Mouse (Mus musculus) heart, postnatal 0 days (tissue): Measurements from ENCODE around the gene Cep85l. TPM values are rescaled to one million over a fixed set of nuclear protein-coding genes. Genes with fewer than 3 reads are reported as not detected.

Source experiments
- ATAC-seq: fragments of 200-750 bp; cut with Nextera tagmentation; 2 replicates; pipeline ENCODE4 v1.8.0; 2017; ENCODE audit warnings: low read depth, moderate number of reproducible peaks, moderate library complexity; ENCODE audit not compliant: insufficient read depth
- DNase-seq: peaks from one replicate; pipeline ENCODE4 v3.0.0-alpha.2; 2016; ENCODE audit warnings: low spot score
- H3K27ac ChIP-seq: fragments of 300-500 bp; sonication (generic); 2 replicates; pipeline ENCODE4 v1.5.1; 2014; ENCODE audit warnings: low read depth, mild to moderate bottlenecking
- H3K27me3 ChIP-seq: fragments of 300-500 bp; sonication (generic); 2 replicates; pipeline ENCODE4 v1.6.1; 2014; ENCODE audit warnings: low read length, mixed read lengths; ENCODE audit not compliant: control insufficient read depth, insufficient read depth
- H3K36me3 ChIP-seq: fragments of 300-500 bp; sonication (generic); replicated peaks from 2 replicates; pipeline ENCODE4 v1.6.1; 2014; ENCODE audit warnings: low read length, mixed read lengths; ENCODE audit not compliant: control insufficient read depth, insufficient read depth
- H3K4me1 ChIP-seq: fragments of 300-500 bp; sonication (generic); 2 replicates; pipeline ENCODE4 v1.6.1; 2014; ENCODE audit warnings: antibody characterized with exemption; ENCODE audit not compliant: control insufficient read depth, insufficient read depth
- H3K4me2 ChIP-seq: fragments of 300-500 bp; sonication (generic); 2 replicates; pipeline ENCODE4 v1.6.1; 2014; ENCODE audit warnings: low read depth, mild to moderate bottlenecking, low read length, moderate library complexity
- H3K4me3 ChIP-seq: fragments of 300-500 bp; sonication (generic); 2 replicates; pipeline ENCODE4 v1.5.1; 2014; ENCODE audit warnings: low read depth, low read length
- H3K9ac ChIP-seq: fragments of 300-500 bp; sonication (generic); replicated peaks from 2 replicates; pipeline ENCODE4 v1.6.1; 2014; ENCODE audit warnings: low read depth, low read length, mixed read lengths
- H3K9me3 ChIP-seq: fragments of 300-500 bp; sonication (generic); replicated peaks from 2 replicates; pipeline ENCODE4 v1.6.1; 2016; ENCODE audit warnings: low read length; ENCODE audit not compliant: control insufficient read depth
- CTCF ChIP-seq: IDR thresholded peaks from 2 replicates; pipeline ENCODE4 v1.5.1; 2016; ENCODE audit warnings: antibody characterized with exemption, control low read depth, low read depth
- EP300 ChIP-seq: IDR thresholded peaks from 2 replicates; pipeline ENCODE4 v1.6.1; 2016; ENCODE audit warnings: antibody characterized with exemption, low read depth
- WGBS: fragments of 180-500 bp; shearing (Covaris S2); extraction: QIAGEN DNeasy Blood & Tissue Kit; methylation state at CpG from one replicate; pipeline ENCODE4 v1.1.7; 2014; 5-methylcytosine and 5-hydroxymethylcytosine counted together
- polyA plus RNA-seq: library from polyadenylated mRNA; unstranded; fragments of >200 nt; fragmentation: Nextera tagmentation; extraction: Ambion mirVana; gene quantifications from 2 replicates; pipeline ENCODE4 v1.2.1, GENCODE M21; 2015
- total RNA-seq: library from RNA; depleted of rRNA; stranded (reverse); fragments of >200 nt; gene quantifications from 2 replicates; pipeline ENCODE4 v1.2.3, GENCODE M21; 2014; ENCODE audit warnings: low replicate concordance

Cep85l gene
- total and polyA plus RNA-seq, 2 experiments from 2014 or later, result 4.1 to 17.6 TPM

DNA sequence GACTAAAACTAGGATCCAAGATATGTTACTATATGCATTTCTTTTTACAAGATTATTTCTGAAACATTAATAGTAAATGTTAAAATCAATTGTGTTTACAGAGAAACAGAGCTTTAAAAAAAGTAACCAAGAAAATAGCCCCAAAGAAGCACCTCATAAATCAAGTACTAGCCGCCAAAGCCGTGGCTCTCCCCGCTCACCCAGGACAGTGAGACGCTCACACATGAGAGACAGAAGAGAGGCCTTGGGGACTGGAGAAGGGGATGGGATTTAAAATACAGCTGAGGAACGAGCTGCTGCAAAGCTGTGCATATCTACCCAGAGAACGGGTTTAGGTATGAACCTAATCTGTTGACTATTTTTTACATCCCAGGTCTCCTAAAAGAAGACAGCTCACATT lies 36.4 kb downstream of the Cep85l start:
- Histone ChIP-seq H3K4me1 (no peaks in the 10 kb centered on the region), H3K27me3 (no peaks in the 10 kb centered on the region), H3K4me2 (peak overlapping the region; percentile 63), H3K36me3 (peaks cover 22% of the 10 kb centered on the region), H3K4me3 (peak overlapping the region; percentile 44), H3K9ac (peak overlapping the region; percentile 69), H3K9me3 (no peaks in the 10 kb centered on the region), H3K27ac (peak overlapping the region; percentile 98)
- TF ChIP-seq EP300 (no peak), CTCF (no peak)
- ATAC-seq (no peak), DNase-seq (peak; percentile 36)
- WGBS, result 38% methylated on average over 6 of the region's 6 CpGs

DNA sequence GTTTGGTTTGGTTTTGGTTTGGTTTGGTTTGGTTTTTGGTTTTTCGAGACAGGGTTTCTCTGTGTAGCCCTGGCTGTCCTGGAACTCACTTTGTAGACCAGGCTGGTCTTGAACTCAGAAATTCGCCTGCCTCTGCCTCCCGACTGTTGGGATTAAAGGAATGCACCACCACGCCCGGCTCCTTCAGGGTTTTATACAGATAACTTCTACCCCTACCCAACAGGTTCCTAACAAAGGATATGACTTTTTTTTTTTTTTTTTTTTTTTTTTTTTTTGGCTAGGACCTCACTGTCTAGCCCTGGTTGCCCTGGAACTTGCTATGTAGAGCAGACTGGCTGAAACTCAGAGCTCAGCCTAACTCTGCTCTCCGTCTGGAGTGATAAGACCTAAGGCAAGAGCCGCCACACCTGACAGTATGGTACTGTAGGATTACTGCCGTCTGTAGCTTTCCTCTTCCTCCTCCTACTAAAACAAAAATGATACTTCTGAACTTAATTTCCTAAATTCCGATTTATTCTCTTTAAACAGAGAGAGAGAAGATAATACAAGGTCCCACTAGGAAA lies 37.5 kb downstream of the Cep85l start:
- no peak for TF ChIP-seq EP300
- TF ChIP-seq CTCF, result no peak
- WGBS, result 36% methylated on average over 9 of the region's 9 CpGs
- Histone ChIP-seq H3K4me1 (no peaks in the 10 kb centered on the region), H3K27me3 (no peaks in the 10 kb centered on the region), H3K9me3 (no peaks in the 10 kb centered on the region), H3K27ac (peak overlapping the region; percentile 98), H3K36me3 (peaks cover 22% of the 10 kb centered on the region), H3K4me2 (peak overlapping the region; percentile 63), H3K9ac (peak overlapping the region; percentile 72), H3K4me3 (peak overlapping the region; percentile 44)
- peak; percentile 32 for DNase-seq
- ATAC-seq, result no peak

DNA sequence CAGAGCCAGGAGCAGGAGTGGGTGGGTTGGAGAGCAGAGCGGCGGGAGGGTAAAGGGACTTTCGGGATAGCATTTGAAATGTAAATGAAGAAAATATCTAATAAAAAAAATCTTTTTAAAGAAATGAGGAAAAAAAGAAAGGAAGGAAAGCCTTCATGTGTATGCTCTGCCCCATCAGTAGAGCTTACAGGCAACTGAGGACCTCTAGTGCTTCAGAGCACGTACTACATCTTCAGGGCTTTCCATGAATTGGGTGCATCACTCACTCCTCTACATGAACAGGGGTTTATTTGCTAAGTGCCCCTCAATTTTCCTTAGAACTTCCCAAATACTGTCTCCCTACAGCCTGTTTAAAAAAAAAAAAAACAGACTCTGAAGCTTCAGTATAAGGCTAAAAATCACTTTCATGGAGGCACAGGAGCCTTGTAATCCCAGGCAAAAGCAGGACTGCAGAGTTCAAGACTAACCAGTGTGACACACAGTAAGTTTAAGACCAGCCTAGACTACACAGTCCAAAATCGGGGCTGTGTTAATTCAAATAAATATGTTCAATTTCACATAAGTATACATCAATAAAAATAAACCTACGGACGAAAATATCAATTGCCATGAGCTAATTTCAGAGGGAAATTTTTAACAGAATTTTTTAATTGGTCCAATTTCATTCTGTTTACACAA lies 38.3 kb downstream of the Cep85l start:
- 0 out of 2 replicates have a peak, but pooled peaks have one; percentile 17 for ATAC-seq
- peak; percentile 73 for DNase-seq
- H3K9me3 ChIP-seq, result no peaks in the 10 kb centered on the region
- TF ChIP-seq EP300 (no peak; the same call in 1 of the 2 replicates), CTCF (peak; percentile 59)
- H3K27ac ChIP-seq, result peak overlapping the region; percentile 98
- H3K4me3 ChIP-seq, result peak overlapping the region; percentile 44
- H3K4me2 ChIP-seq, result peak overlapping the region; percentile 63
- H3K4me1 ChIP-seq, result no peaks in the 10 kb centered on the region
- peak overlapping the region; percentile 72 for H3K9ac ChIP-seq
- no peaks in the 10 kb centered on the region for H3K27me3 ChIP-seq
- WGBS, result 35% methylated on average over 7 of the region's 7 CpGs
- H3K36me3 ChIP-seq, result peaks cover 22% of the 10 kb centered on the region

DNA sequence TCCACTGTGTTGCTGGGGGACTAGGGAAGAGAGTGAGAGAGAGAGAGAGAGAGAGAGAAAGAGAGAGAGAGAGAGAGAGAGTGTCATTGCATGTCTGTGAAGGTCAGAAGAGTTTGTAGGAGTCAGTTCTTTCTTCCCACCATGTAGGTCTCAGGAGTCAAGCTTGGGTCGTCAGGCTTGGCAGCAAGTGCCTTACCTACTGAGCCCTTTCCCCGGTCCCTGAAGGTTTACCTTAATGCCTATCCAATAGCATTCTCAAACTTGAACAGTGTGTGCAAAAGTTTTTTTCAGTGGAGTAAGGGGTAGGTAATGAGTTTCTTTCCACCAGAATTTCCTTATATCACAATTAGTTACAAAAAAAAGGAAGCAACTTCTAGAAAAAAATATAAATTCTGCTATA lies 40.7 kb downstream of the Cep85l start:
- no peaks in the 10 kb centered on the region for H3K27me3 ChIP-seq
- H3K9me3 ChIP-seq, result no peaks in the 10 kb centered on the region
- WGBS, result 23% methylated on average over 2 of the region's 2 CpGs
- peaks cover 13% of the 10 kb centered on the region for H3K36me3 ChIP-seq
- peaks cover 13% of the 10 kb centered on the region for H3K4me1 ChIP-seq
- peak overlapping the region; percentile 62 for H3K4me3 ChIP-seq
- peak overlapping the region; percentile 87 for H3K9ac ChIP-seq
- DNase-seq (no peak), ATAC-seq (no peak)
- peak overlapping the region; percentile 44 for H3K4me2 ChIP-seq
- TF ChIP-seq CTCF, result no peak
- TF ChIP-seq EP300, result no peak
- peak overlapping the region; percentile 98 for H3K27ac ChIP-seq

DNA sequence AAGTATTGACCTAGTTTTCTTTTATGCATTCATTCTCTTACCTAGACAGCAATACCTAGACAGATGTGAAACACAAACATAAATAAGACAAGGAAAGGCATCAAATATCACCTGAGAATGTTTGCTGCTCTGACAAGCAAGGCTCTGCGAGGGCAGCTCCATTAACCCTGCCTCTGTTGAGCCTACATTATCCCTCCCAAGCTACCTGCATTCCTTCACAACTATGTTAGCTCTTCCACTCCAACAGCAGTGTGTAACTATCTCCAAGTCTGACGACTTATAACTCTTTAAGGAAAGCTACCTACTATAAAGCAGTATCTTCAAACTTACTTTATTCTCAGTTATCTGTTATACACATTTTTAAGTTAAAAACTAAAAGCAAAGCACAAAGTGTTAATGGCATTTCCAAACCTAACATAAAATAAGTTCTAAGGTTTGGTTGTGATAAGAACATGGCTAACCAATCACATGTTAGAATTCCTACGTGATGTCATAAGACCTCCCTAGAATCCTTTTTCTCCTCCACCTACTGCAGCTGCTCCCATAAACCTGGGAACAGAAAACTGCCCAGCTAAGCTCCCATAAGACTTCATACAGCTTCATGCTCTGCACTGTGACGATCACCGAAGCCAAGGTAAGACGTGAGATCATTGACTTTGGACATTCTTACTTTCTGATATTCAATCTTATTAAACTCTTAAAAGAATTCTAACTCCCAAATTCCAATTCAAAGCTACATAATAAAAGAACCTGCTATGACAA lies 42.4 kb downstream of the Cep85l start, which contains the start of gene Pln:
TSS of gene Pln (plus strand) at position 506 of the 762 bp plus-strand sequence.
- WGBS, result 30% methylated on average over 6 of the region's 6 CpGs
- peaks cover 20% of the 10 kb centered on the region for H3K4me1 ChIP-seq
- peak within 1 kb of the TSS; percentile 53 for H3K4me3 ChIP-seq
- peak within 1 kb of the TSS; percentile 63 for H3K4me2 ChIP-seq
- DNase-seq (peak; percentile 91), ATAC-seq (peak; percentile 77)
- no peaks in the 10 kb centered on the region for H3K27me3 ChIP-seq
- no peaks in the 10 kb centered on the region for H3K9me3 ChIP-seq
- peak within 1 kb of the TSS; percentile 82 for H3K9ac ChIP-seq
- peak within 1 kb of the TSS; percentile 96 for H3K27ac ChIP-seq
- TF ChIP-seq EP300 (peak; percentile 61; the same call in 1 of the 2 replicates), CTCF (no peak)
- H3K36me3 ChIP-seq, result 0 out of 2 replicates have a peak, but pooled peaks cover 3% of the 10 kb centered on the region
